Mouse (Mus musculus): Measurements from ENCODE around the gene Sit1. TPM values are rescaled to one million over a fixed set of nuclear protein-coding genes. Genes with fewer than 3 reads are reported as not detected.
"Not testable (repeated sequence)": the region's sequence is repeated elsewhere in the genome, so short reads cannot be mapped to it uniquely, and the experiment has no call there.

Gene Sit1
- total RNA-seq, 1 experiment: 0.31 TPM

DNA sequence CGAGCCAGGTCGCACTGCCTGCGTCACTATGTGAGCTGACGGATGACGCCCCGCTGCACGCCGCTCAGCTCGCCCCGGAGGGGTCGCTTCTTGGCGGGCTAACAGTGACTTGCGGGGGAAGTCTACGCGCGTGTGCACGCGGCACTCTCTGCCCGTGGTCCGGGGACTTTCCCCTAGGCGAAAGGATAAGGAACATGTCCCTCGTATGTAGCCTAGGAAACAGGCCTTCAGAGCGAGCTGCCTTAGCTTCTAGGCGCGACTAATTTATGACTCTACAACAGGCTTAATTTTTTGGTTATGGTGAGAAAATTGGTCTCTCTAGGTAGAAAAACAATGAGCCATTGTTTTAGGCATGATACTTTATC is 9.3 kb upstream of the Sit1 start, which contains the start of gene Ccdc107:
Gene Ccdc107, plus strand, starts transcription at position 80 of the 365 bp plus-strand sequence.
- in situ Hi-C loops (cut with MboI; ENCODE audit: low sequenced_read_pairs in 2 of 2, unreplicated experiment in 2 of 2): no loop called here
- DNase-seq (ENCODE audit: low read depth, low spot score): peak; percentile 87
- no peak for TF ChIP-seq CHD2 (IDR thresholded peaks at IDR 0.05; ENCODE audit: low read depth, low read length)
- TF ChIP-seq MAFK (IDR thresholded peaks at IDR 0.05; ENCODE audit: insufficient read depth, low read depth, low read length): peak; percentile 56; the same call in 1 of the 2 replicates
- TF ChIP-seq ZNF384 (IDR thresholded peaks at IDR 0.05; ENCODE audit: low read depth, low read length): no peak
- no peak for TF ChIP-seq ZC3H11A (IDR thresholded peaks at IDR 0.05; ENCODE audit: borderline replicate concordance, low read depth, low read length)
- TF ChIP-seq HCFC1 (IDR thresholded peaks at IDR 0.05; ENCODE audit: borderline replicate concordance, insufficient read depth, low read length): peak; percentile 60; the same call in 1 of the 2 replicates
- Histone ChIP-seq H3K9ac (ENCODE audit: insufficient read depth, low read depth, low read length, poor library complexity, severe bottlenecking) (peak within 1 kb of the TSS; percentile 88), H3K4me3 (ENCODE audit: insufficient read depth in 1 of 2, low read depth in 1 of 2, low read length in 2 of 2, poor library complexity in 1 of 2, severe bottlenecking in 1 of 2) (peak within 1 kb of the TSS; percentile 75), H3K36me3 (ENCODE audit: control insufficient read depth, insufficient read depth, low read length, poor library complexity, severe bottlenecking) (peaks cover 17% of the 10 kb centered on the region), H3K4me1 (ENCODE audit: control insufficient read depth in 2 of 2, insufficient read depth in 2 of 2, low read length in 2 of 2, poor library complexity in 1 of 2) (peaks cover 0 to 7% of the 10 kb centered on the region in 2 experiments; a peak in 1 of 4 replicates), H3K27ac (ENCODE audit: insufficient read depth, low read depth, low read length, poor library complexity, severe bottlenecking) (no peak within 1 kb of the TSS), H3K9me3 (ENCODE audit: control insufficient read depth, insufficient read depth, low read depth, low read length) (no peaks in the 10 kb centered on the region)

DNA sequence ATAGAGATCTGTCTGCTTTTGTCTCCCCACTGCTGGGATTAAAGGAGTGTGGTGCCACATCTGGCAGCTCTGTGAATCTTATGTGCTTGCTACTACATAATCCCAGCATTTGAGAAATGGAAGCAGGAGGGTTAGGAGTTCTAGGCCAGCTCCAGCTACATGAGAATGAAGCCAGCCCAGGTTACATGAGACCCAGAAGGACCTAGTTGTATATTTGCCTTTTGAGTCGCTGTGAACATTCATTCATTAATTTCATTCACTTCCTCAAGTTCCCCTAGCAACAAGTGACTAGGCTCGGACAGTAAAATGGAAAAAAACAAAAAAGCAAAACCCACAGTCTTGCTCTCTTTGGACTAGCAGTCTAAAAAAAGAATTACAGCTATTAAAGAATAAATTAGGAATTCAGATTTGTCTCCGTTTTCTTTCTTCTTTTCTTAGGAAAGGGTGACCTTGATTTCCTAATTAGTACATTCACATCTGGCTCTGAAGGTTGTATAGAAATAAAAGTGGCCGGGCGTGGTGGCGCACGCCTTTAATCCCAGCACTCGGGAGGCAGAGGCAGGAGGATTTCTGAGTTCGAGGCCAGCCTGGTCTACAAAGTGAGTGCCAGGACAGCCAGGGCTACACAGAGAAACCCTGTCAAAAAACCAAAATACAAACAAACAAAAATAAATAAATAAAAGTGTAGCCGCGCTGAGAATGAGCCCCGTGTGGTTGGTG is 8.7 kb upstream of the Sit1 start:
- in situ Hi-C loops (cut with MboI; ENCODE audit: low sequenced_read_pairs in 2 of 2, unreplicated experiment in 2 of 2): no loop called here
- H3K9ac ChIP-seq (ENCODE audit: insufficient read depth, low read depth, low read length, poor library complexity, severe bottlenecking): no peak overlapping the region
- H3K9me3 ChIP-seq (ENCODE audit: control insufficient read depth, insufficient read depth, low read depth, low read length): no peaks in the 10 kb centered on the region
- TF ChIP-seq MAFK (IDR thresholded peaks at IDR 0.05; ENCODE audit: insufficient read depth, low read depth, low read length) (no peak), ZNF384 (IDR thresholded peaks at IDR 0.05; ENCODE audit: low read depth, low read length) (peak; percentile 70), HCFC1 (IDR thresholded peaks at IDR 0.05; ENCODE audit: borderline replicate concordance, insufficient read depth, low read length) (no peak), CHD2 (IDR thresholded peaks at IDR 0.05; ENCODE audit: low read depth, low read length) (0 out of 2 replicates have a peak, but pooled peaks have one; percentile 49), ZC3H11A (IDR thresholded peaks at IDR 0.05; ENCODE audit: borderline replicate concordance, low read depth, low read length) (0 out of 2 replicates have a peak, but pooled peaks have one; percentile 17)
- H3K4me3 ChIP-seq (ENCODE audit: insufficient read depth in 1 of 2, low read depth in 1 of 2, low read length in 2 of 2, poor library complexity in 1 of 2, severe bottlenecking in 1 of 2): peak overlapping the region in 1 of 2 experiments; percentile 32; a peak in 2 of 4 replicates
- DNase-seq (ENCODE audit: low read depth, low spot score): no peak
- peaks cover 0 to 6% of the 10 kb centered on the region in 2 experiments; a peak in 1 of 4 replicates for H3K4me1 ChIP-seq (ENCODE audit: control insufficient read depth in 2 of 2, insufficient read depth in 2 of 2, low read length in 2 of 2, poor library complexity in 1 of 2)
- H3K27ac ChIP-seq (ENCODE audit: insufficient read depth, low read depth, low read length, poor library complexity, severe bottlenecking): no peak overlapping the region
- H3K36me3 ChIP-seq (ENCODE audit: control insufficient read depth, insufficient read depth, low read length, poor library complexity, severe bottlenecking): peaks cover 12% of the 10 kb centered on the region

DNA sequence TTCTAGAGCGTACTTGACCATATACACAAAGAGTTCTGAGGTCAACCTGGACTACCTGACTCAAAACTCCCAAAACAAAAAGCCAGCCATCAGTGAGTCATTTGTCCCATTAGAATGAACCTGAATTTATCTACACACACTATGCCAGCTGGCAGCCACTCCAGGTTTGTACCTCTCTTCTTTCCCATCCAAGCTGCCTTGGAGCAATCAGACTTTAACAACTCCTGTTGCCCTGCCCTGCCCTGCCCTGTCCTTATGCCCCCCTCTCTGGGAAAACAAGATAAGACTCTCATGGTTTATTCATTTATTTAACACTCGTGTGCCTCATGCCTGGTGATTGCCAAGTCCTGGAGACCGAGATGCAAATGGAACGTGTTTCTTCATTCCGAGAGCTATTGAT is 7.3 kb upstream of the Sit1 start:
- 0 out of 2 replicates have a peak, but pooled peaks cover 2% of the 10 kb centered on the region for H3K36me3 ChIP-seq (ENCODE audit: control insufficient read depth, insufficient read depth, low read length, poor library complexity, severe bottlenecking)
- H3K9ac ChIP-seq (ENCODE audit: insufficient read depth, low read depth, low read length, poor library complexity, severe bottlenecking): no peak overlapping the region
- H3K4me3 ChIP-seq (ENCODE audit: insufficient read depth in 1 of 2, low read depth in 1 of 2, low read length in 2 of 2, poor library complexity in 1 of 2, severe bottlenecking in 1 of 2): no peak overlapping the region
- H3K4me1 ChIP-seq (ENCODE audit: control insufficient read depth in 2 of 2, insufficient read depth in 2 of 2, low read length in 2 of 2, poor library complexity in 1 of 2): peaks cover 0 to 2% of the 10 kb centered on the region in 2 experiments; a peak in 1 of 4 replicates
- TF ChIP-seq ZNF384 (IDR thresholded peaks at IDR 0.05; ENCODE audit: low read depth, low read length): no peak
- no peak for DNase-seq (ENCODE audit: low read depth, low spot score)
- in situ Hi-C loops (cut with MboI; ENCODE audit: low sequenced_read_pairs in 2 of 2, unreplicated experiment in 2 of 2): no loop called here
- H3K27ac ChIP-seq (ENCODE audit: insufficient read depth, low read depth, low read length, poor library complexity, severe bottlenecking): no peak overlapping the region
- no peaks in the 10 kb centered on the region for H3K9me3 ChIP-seq (ENCODE audit: control insufficient read depth, insufficient read depth, low read depth, low read length)

DNA sequence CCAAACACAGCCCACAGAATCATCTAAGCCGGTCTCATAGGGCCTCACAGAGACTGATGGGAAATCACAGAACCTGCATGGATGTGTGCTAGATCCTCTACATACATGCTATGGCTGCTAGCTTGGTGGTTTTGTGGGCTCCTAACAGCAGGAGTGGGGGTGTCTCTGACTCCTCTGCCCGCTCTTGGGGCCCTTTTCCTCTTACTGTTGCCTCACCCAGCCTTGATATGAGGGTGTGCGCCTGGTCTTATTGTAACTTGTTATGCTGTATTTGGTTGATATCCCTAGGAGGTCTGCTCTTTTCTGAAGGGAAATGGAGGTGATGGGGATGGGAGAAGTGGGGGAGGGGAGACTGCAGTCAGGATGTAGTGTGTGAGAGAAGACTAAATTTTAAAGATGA is 6.1 kb upstream of the Sit1 start:
- peaks cover 0 to 2% of the 10 kb centered on the region in 2 experiments; a peak in 1 of 4 replicates for H3K4me1 ChIP-seq (ENCODE audit: control insufficient read depth in 2 of 2, insufficient read depth in 2 of 2, low read length in 2 of 2, poor library complexity in 1 of 2)

DNA sequence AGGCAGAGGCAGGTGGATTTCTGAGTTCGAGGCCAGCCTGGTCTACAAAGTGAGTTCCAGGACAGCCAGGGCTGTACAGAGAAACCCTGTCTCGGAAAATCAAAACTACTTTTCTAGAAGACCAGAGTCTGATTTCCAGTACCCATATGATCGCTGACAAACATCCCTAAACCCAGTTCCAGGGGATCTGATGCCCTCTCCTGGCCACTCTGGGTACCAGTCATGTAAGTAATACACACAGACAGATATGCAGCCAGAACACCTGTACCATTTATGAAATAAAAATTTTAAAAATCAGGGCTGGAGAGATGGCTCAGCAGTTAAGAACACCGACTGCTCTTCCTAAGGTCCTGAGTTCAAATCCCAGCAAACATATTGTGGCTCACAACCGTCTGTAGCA is 2.1 kb upstream of the Sit1 start:
- not testable (repeated sequence) for H3K9me3 ChIP-seq (ENCODE audit: control insufficient read depth, insufficient read depth, low read depth, low read length); H3K4me3 ChIP-seq (ENCODE audit: insufficient read depth in 1 of 2, low read depth in 1 of 2, low read length in 2 of 2, poor library complexity in 1 of 2, severe bottlenecking in 1 of 2); DNase-seq (ENCODE audit: low read depth, low spot score); H3K36me3 ChIP-seq (ENCODE audit: control insufficient read depth, insufficient read depth, low read length, poor library complexity, severe bottlenecking); H3K4me1 ChIP-seq (ENCODE audit: control insufficient read depth in 2 of 2, insufficient read depth in 2 of 2, low read length in 2 of 2, poor library complexity in 1 of 2); H3K27ac ChIP-seq (ENCODE audit: insufficient read depth, low read depth, low read length, poor library complexity, severe bottlenecking); H3K9ac ChIP-seq (ENCODE audit: insufficient read depth, low read depth, low read length, poor library complexity, severe bottlenecking)
- in situ Hi-C loops (cut with MboI; ENCODE audit: low sequenced_read_pairs in 2 of 2, unreplicated experiment in 2 of 2): loop anchor here in 1 of 2 experiments (5.0 kb wide), 1 partner anchor 53 kb away; no protein-coding TSS in a partner anchor

More for the DNA sequence above, 6.1 kb upstream of the Sit1 start:
- Histone ChIP-seq H3K4me3 (ENCODE audit: insufficient read depth in 1 of 2, low read depth in 1 of 2, low read length in 2 of 2, poor library complexity in 1 of 2, severe bottlenecking in 1 of 2) (no peak overlapping the region), H3K9me3 (ENCODE audit: control insufficient read depth, insufficient read depth, low read depth, low read length) (no peaks in the 10 kb centered on the region), H3K27ac (ENCODE audit: insufficient read depth, low read depth, low read length, poor library complexity, severe bottlenecking) (no peak overlapping the region), H3K36me3 (ENCODE audit: control insufficient read depth, insufficient read depth, low read length, poor library complexity, severe bottlenecking) (no peaks in the 10 kb centered on the region), H3K9ac (ENCODE audit: insufficient read depth, low read depth, low read length, poor library complexity, severe bottlenecking) (no peak overlapping the region)
- no peak for TF ChIP-seq ZC3H11A (IDR thresholded peaks at IDR 0.05; ENCODE audit: borderline replicate concordance, low read depth, low read length)
- TF ChIP-seq MAFK (IDR thresholded peaks at IDR 0.05; ENCODE audit: insufficient read depth, low read depth, low read length): no peak
- no peak for TF ChIP-seq CHD2 (IDR thresholded peaks at IDR 0.05; ENCODE audit: low read depth, low read length)
- TF ChIP-seq HCFC1 (IDR thresholded peaks at IDR 0.05; ENCODE audit: borderline replicate concordance, insufficient read depth, low read length): no peak
- no peak for TF ChIP-seq ZNF384 (IDR thresholded peaks at IDR 0.05; ENCODE audit: low read depth, low read length)
- DNase-seq (ENCODE audit: low read depth, low spot score): no peak
- in situ Hi-C loops (cut with MboI; ENCODE audit: low sequenced_read_pairs in 2 of 2, unreplicated experiment in 2 of 2): loop anchor here in 1 of 2 experiments (5.0 kb wide), 1 partner anchor 57 kb away; no protein-coding TSS in a partner anchor

All from ES-E14 (cell line).